Mouse (Mus musculus): ENCODE results near the gene Gm20696. TPM values are rescaled to one million over a fixed set of nuclear protein-coding genes. Genes with fewer than 3 reads are reported as not detected.

The Gm20696 gene
- polyA plus RNA-seq, 1 experiment, result 1.5 TPM

- DNase-seq (ENCODE audit: extremely low spot score in 1 of 2, low spot score in 1 of 2), result no peak
Measured at GRCm38 (mm10) chr6:99625803-99626202, 40.8 kb downstream of the Gm20696 start.

GRCm38 (mm10) chr6:99625306-99625705, 41.3 kb downstream of the Gm20696 start:
- DNase-seq (ENCODE audit: extremely low spot score in 1 of 2, low spot score in 1 of 2), result no peak

- no peak for DNase-seq (ENCODE audit: extremely low spot score in 1 of 2, low spot score in 1 of 2)
Measured at GRCm38 (mm10) chr6:99624542-99624941, 42.1 kb downstream of the Gm20696 start.

GRCm38 (mm10) chr6:99623641-99624040, 43.0 kb downstream of the Gm20696 start:
- DNase-seq (ENCODE audit: extremely low spot score in 1 of 2, low spot score in 1 of 2), result peak in 1 of 2 experiments; percentile 59

- no peak for DNase-seq (ENCODE audit: extremely low spot score in 1 of 2, low spot score in 1 of 2)
Measured at GRCm38 (mm10) chr6:99621167-99621566, 45.4 kb downstream of the Gm20696 start.

GRCm38 (mm10) chr6:99620471-99620870, 46.1 kb downstream of the Gm20696 start:
- no peak for DNase-seq (ENCODE audit: extremely low spot score in 1 of 2, low spot score in 1 of 2)

GRCm38 (mm10) chr6:99619964-99620363, 46.6 kb downstream of the Gm20696 start:
- no peak for DNase-seq (ENCODE audit: extremely low spot score in 1 of 2, low spot score in 1 of 2)

GRCm38 (mm10) chr6:99619466-99619865, 47.1 kb downstream of the Gm20696 start:
- no peak for DNase-seq (ENCODE audit: extremely low spot score in 1 of 2, low spot score in 1 of 2)

- DNase-seq (ENCODE audit: extremely low spot score in 1 of 2, low spot score in 1 of 2), result no peak
Measured at GRCm38 (mm10) chr6:99617867-99618266, 48.7 kb downstream of the Gm20696 start.

- DNase-seq (ENCODE audit: extremely low spot score in 1 of 2, low spot score in 1 of 2), result no peak
Measured at GRCm38 (mm10) chr6:99617415-99617814, 49.2 kb downstream of the Gm20696 start.

GRCm38 (mm10) chr6:99615272-99615751, 51.3 kb downstream of the Gm20696 start:
- DNase-seq (ENCODE audit: extremely low spot score in 1 of 2, low spot score in 1 of 2), result no peak

GRCm38 (mm10) chr6:99614566-99615271, 51.9 kb downstream of the Gm20696 start:
- DNase-seq (ENCODE audit: extremely low spot score in 1 of 2, low spot score in 1 of 2), result peak in 1 of 2 experiments; percentile 56

- no peak for DNase-seq (ENCODE audit: extremely low spot score in 1 of 2, low spot score in 1 of 2)
Measured at GRCm38 (mm10) chr6:99611866-99612265, 54.7 kb downstream of the Gm20696 start.

- no peak for DNase-seq (ENCODE audit: extremely low spot score in 1 of 2, low spot score in 1 of 2)
Measured at GRCm38 (mm10) chr6:99610454-99611427, 55.9 kb downstream of the Gm20696 start.

GRCm38 (mm10) chr6:99606079-99606478, 60.5 kb downstream of the Gm20696 start:
- DNase-seq (ENCODE audit: extremely low spot score in 1 of 2, low spot score in 1 of 2), result no peak

- DNase-seq (ENCODE audit: extremely low spot score in 1 of 2, low spot score in 1 of 2), result no peak
Measured at GRCm38 (mm10) chr6:99604758-99605157, 61.8 kb downstream of the Gm20696 start.

- DNase-seq (ENCODE audit: extremely low spot score in 1 of 2, low spot score in 1 of 2), result no peak
Measured at GRCm38 (mm10) chr6:99602434-99602833, 64.2 kb downstream of the Gm20696 start.

GRCm38 (mm10) chr6:99600886-99601285, 65.7 kb downstream of the Gm20696 start:
- DNase-seq (ENCODE audit: extremely low spot score in 1 of 2, low spot score in 1 of 2), result peak in 1 of 2 experiments; percentile 44

GRCm38 (mm10) chr6:99600168-99600793, 66.3 kb downstream of the Gm20696 start:
- DNase-seq (ENCODE audit: extremely low spot score in 1 of 2, low spot score in 1 of 2), result peak in 1 of 2 experiments; percentile 81

GRCm38 (mm10) chr6:99599651-99600050, 66.9 kb downstream of the Gm20696 start:
- DNase-seq (ENCODE audit: extremely low spot score in 1 of 2, low spot score in 1 of 2), result no peak

GRCm38 (mm10) chr6:99599229-99599628, 67.4 kb downstream of the Gm20696 start:
- no peak for DNase-seq (ENCODE audit: extremely low spot score in 1 of 2, low spot score in 1 of 2)
